Mouse (Mus musculus): ENCODE data around the gene Slc39a9. TPM values are rescaled to one million over a fixed set of nuclear protein-coding genes. Genes with fewer than 3 reads are reported as not detected.

Slc39a9 gene
- 28.4 TPM for polyA plus RNA-seq (2015; fragmentation: Illumina TruSeq; extraction: RNeasy Lipid Tissue Mini Kit (QIAGEN cat#74804); ENCODE audit: low read depth, low replicate concordance)

DNA sequence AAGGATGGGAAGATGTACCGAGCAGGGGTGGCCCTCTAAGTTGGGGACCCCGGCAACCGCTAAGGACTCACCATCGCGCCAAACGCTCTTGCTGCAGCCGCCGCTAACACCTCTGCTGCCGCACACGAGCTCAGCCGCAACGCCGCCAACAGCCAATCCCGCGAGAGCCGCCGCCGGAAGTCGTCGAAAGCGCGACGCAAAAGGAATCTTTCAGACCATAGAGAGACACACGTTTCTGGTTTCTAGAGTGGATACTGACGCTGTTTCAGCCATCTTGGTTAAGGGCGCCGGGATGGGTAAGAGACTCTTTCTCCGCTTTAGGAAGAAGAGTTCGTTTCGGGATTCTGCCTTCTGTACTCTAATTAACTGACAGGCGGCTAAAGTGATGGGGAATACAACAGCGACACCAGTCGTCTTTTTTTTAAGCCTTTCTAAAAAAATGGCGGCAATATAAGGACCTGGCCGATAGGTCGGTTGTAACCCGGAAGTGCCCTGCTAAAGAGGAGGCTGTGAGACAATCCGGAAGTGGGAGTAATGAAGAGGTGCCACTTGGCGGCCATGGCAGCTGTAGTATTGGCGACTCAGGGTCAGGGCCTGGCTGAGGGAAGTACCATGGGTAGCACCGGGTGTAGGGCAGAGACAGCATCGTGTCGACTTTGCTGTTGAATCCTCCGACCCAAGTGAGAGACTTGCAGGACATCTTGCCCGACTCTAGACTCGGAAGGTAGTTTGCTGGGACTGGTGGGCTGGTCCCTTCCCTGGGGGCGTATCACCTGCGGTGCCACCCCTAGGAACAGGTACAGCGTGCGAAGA, at the start of gene Slc39a9, which contains the start of gene Erh:
TSS of gene Slc39a9 (plus strand) at position 191 of the 813 bp plus-strand sequence.
TSS of gene Erh (minus strand) at position 649 of the 813 bp plus-strand sequence.

DNA sequence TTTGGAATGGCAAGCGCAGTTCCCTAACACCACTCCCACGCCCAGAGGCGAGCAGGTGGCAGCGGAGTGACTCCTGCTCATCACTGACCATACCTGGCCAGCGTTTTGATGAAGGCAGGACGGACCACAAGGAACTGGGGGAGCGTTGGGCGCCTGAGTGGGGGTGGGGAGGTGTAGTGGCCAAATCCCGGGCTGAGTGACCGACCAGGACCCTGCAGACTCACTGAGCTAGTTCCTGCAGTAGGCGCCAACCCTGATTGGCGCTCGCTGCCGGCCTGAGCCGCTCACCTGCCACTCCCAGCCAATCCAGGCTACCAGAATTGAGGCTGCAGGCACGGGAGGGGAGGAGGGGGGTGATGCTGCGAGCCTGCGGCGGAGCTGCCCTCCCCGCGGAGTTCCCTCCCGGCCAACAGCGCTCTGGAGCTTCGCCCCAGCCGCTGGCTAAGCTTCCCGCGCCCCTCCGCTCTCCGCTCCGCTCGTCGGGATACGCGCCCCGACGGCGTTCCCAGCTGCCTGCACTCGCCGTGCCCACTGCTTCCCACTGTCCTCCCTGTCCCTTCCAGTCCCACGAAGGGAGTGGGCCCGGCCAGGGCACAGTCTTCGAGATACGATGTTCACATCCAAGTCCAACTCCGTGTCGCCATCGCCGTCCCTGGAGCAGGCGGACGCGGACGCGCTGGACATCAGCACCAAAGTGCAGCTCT, 48.7 kb downstream of the Slc39a9 start, which contains the start of gene Plekhd1:
TSS of gene Plekhd1 (plus strand) at position 323 of the 704 bp plus-strand sequence.

Other genes starting within 250 kb of the Slc39a9 start
- gene Dcaf5, start 207.3 kb upstream of the Slc39a9 start, polyA plus RNA-seq (2015; fragmentation: Illumina TruSeq; extraction: RNeasy Lipid Tissue Mini Kit (QIAGEN cat#74804); ENCODE audit: low read depth, low replicate concordance) = 41.9 TPM
- gene Exd2, start 180.8 kb upstream of the Slc39a9 start, polyA plus RNA-seq (2015; fragmentation: Illumina TruSeq; extraction: RNeasy Lipid Tissue Mini Kit (QIAGEN cat#74804); ENCODE audit: low read depth, low replicate concordance) = 98.9 TPM
- 81.7 TPM for gene Galnt16, start 125.6 kb upstream of the Slc39a9 start, polyA plus RNA-seq (2015; fragmentation: Illumina TruSeq; extraction: RNeasy Lipid Tissue Mini Kit (QIAGEN cat#74804); ENCODE audit: low read depth, low replicate concordance)
- gene Erh, start 458 bp downstream of the Slc39a9 start, polyA plus RNA-seq (2015; fragmentation: Illumina TruSeq; extraction: RNeasy Lipid Tissue Mini Kit (QIAGEN cat#74804); ENCODE audit: low read depth, low replicate concordance) = 115 TPM
- gene Plekhd1, start 48.7 kb downstream of the Slc39a9 start, polyA plus RNA-seq (2015; fragmentation: Illumina TruSeq; extraction: RNeasy Lipid Tissue Mini Kit (QIAGEN cat#74804); ENCODE audit: low read depth, low replicate concordance) = 6.0 TPM
- gene Ccdc177, start 116.8 kb downstream of the Slc39a9 start, polyA plus RNA-seq (2015; fragmentation: Illumina TruSeq; extraction: RNeasy Lipid Tissue Mini Kit (QIAGEN cat#74804); ENCODE audit: low read depth, low replicate concordance) = 5.0 TPM
- gene Susd6, start 146.6 kb downstream of the Slc39a9 start, polyA plus RNA-seq (2015; fragmentation: Illumina TruSeq; extraction: RNeasy Lipid Tissue Mini Kit (QIAGEN cat#74804); ENCODE audit: low read depth, low replicate concordance) = 24.3 TPM

All from brain, adult 10 weeks (tissue).